ENCODE assay signal across 10 mouse cellular contexts in the genomic region with DNA sequence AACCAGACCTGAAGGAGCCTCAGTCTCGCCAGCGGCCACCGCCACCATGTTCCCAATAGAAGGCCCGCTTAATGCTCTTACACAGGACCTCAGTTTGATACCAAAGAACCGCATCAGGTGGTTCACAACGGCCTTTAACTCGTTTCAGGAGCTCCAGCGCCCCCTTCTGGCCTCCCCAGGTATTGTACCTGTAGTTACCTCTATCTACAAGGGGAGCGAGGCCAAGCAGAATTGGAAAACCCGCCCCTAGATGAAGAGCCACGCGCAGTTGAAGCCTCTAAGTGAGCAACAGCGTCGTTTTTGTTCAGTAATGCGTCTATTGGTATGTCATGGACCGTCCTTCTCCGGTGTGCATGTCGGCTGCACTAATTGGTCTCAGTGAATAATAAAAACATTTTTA. TPM values are rescaled to one million over a fixed set of nuclear protein-coding genes. Genes with fewer than 3 reads are reported as not detected.
A peak's percentile ranks its signal among the peaks of the same experiment; 100 is the strongest.
DNase-seq lines count a peak whose midpoint lies in the region; ATAC-seq and TF ChIP-seq lines count a peak whose summit lies in the region.
"Had no signal": no experiment of that assay in that cellular context is flagged by ENCODE, and none has a peak within 500 bp of the region (broad histone marks: within the 10 kb centered on the region; RNA-seq: fewer than 3 reads in every experiment).

No protein-coding gene starts in this region.

- no peak for ATAC-seq in neural tube, embryonic 15.5 days (ENCODE audit: low FRiP score)
- peak; percentile 47; the same call in 1 of the 2 replicates for ATAC-seq in erythroid progenitor cell, adult 5-6 weeks (replicated peaks; ENCODE audit: low FRiP score, poor library complexity, severe bottlenecking)
- ATAC-seq in hindbrain, embryonic 15.5 days (ENCODE audit: low FRiP score, low read depth): no peak
- no peak for ATAC-seq in liver, embryonic 14.5 days (ENCODE audit: insufficient read depth)

- H3K36me3 ChIP-seq in neural tube, embryonic 15.5 days: no peaks in the 10 kb centered on the region
- H3K36me3 ChIP-seq in hindbrain, embryonic 15.5 days: no peaks in the 10 kb centered on the region
- no peaks in the 10 kb centered on the region for H3K36me3 ChIP-seq in liver, embryonic 14.5 days (replicated peaks; ENCODE audit: control insufficient read depth, insufficient read depth, low read depth)
- H3K36me3 ChIP-seq: stomach, embryonic 15.5 days had no signal

- H3K4me3 ChIP-seq in neural tube, embryonic 15.5 days (replicated peaks): no peak overlapping the region
- no peak overlapping the region for H3K4me3 ChIP-seq in bone marrow, adult 2 months (replicated peaks; ENCODE audit: control insufficient read depth, low read depth, low read length)
- no peak overlapping the region for H3K4me3 ChIP-seq in hindbrain, embryonic 15.5 days
- no peak overlapping the region for H3K4me3 ChIP-seq in liver, embryonic 14.5 days (ENCODE audit: insufficient read depth in 1 of 2, low read depth in 2 of 2, low read length in 2 of 2)
- H3K4me3 ChIP-seq: stomach, embryonic 15.5 days had no signal

- no peak overlapping the region; the same call in 1 of the 2 replicates for H3K4me2 ChIP-seq in neural tube, embryonic 15.5 days
- 0 out of 2 replicates have a peak overlapping the region, but pooled peaks have one; percentile 10 for H3K4me2 ChIP-seq in hindbrain, embryonic 15.5 days
- no peak overlapping the region for H3K4me2 ChIP-seq in liver, embryonic 14.5 days (ENCODE audit: low read depth)
- H3K4me2 ChIP-seq: stomach, embryonic 15.5 days had no signal

- peaks cover 2% of the 10 kb centered on the region for H3K4me1 ChIP-seq in neural tube, embryonic 15.5 days
- H3K4me1 ChIP-seq in bone marrow, adult 2 months (ENCODE audit: control insufficient read depth, insufficient read depth, low read length): no peaks in the 10 kb centered on the region; the same call in 1 of the 2 replicates
- H3K4me1 ChIP-seq in hindbrain, embryonic 15.5 days (replicated peaks): 0 out of 2 replicates have a peak, but pooled peaks cover 5% of the 10 kb centered on the region
- H3K4me1 ChIP-seq in liver, embryonic 14.5 days (replicated peaks; ENCODE audit: control insufficient read depth in 2 of 2, insufficient read depth in 2 of 2, low read length in 1 of 2): no peaks in the 10 kb centered on the region
- H3K4me1 ChIP-seq: stomach, embryonic 15.5 days had no signal

- H3K27me3 ChIP-seq in neural tube, embryonic 15.5 days (replicated peaks): no peaks in the 10 kb centered on the region
- H3K27me3 ChIP-seq in hindbrain, embryonic 15.5 days: no peaks in the 10 kb centered on the region
- H3K27me3 ChIP-seq in liver, embryonic 14.5 days (ENCODE audit: control insufficient read depth, insufficient read depth, low read length): no peaks in the 10 kb centered on the region; the same call in 1 of the 2 replicates
- H3K27me3 ChIP-seq: stomach, embryonic 15.5 days had no signal

- no peak overlapping the region for H3K9ac ChIP-seq in neural tube, embryonic 15.5 days (replicated peaks)
- no peak overlapping the region for H3K9ac ChIP-seq in hindbrain, embryonic 15.5 days
- no peak overlapping the region for H3K9ac ChIP-seq in liver, embryonic 14.5 days (replicated peaks)
- H3K9ac ChIP-seq: stomach, embryonic 15.5 days had no signal

- TF ChIP-seq CTCF in bone marrow, adult 2 months (IDR thresholded peaks at IDR 0.05; ENCODE audit: control insufficient read depth, insufficient read depth, low read length): peak; percentile 68
- TF ChIP-seq CTCF in liver, embryonic 14.5 days (IDR thresholded peaks at IDR 0.05; ENCODE audit: low read depth): peak; percentile 84

- TF ChIP-seq EP300 in liver, embryonic 14.5 days (IDR thresholded peaks at IDR 0.05; ENCODE audit: low read depth): no peak

- TF ChIP-seq POLR2A in bone marrow, adult 2 months (IDR thresholded peaks at IDR 0.05; ENCODE audit: borderline replicate concordance, control insufficient read depth, low read depth, low read length): no peak

- no peaks in the 10 kb centered on the region for H3K9me3 ChIP-seq in neural tube, embryonic 15.5 days (replicated peaks)
- no peaks in the 10 kb centered on the region for H3K9me3 ChIP-seq in hindbrain, embryonic 15.5 days
- no peaks in the 10 kb centered on the region for H3K9me3 ChIP-seq in liver, embryonic 14.5 days (ENCODE audit: control insufficient read depth, low read length)
- H3K9me3 ChIP-seq: stomach, embryonic 15.5 days had no signal

- 10% methylated on average over 18 of the region's 18 CpGs for WGBS in neural tube, embryonic 15.5 days
- 18% methylated on average over 18 of the region's 18 CpGs for WGBS in bone marrow, adult 2 months
- WGBS in hindbrain, embryonic 15.5 days: 15% methylated on average over 18 of the region's 18 CpGs
- 11% methylated on average over 18 of the region's 18 CpGs for WGBS in liver, embryonic 14.5 days (ENCODE audit: insufficient replicate concordance)

- H3K27ac ChIP-seq in neural tube, embryonic 15.5 days (replicated peaks): no peak overlapping the region
- no peak overlapping the region for H3K27ac ChIP-seq in bone marrow, adult 2 months (ENCODE audit: control insufficient read depth, insufficient read depth, low read depth, low read length, poor library complexity)
- no peak overlapping the region for H3K27ac ChIP-seq in hindbrain, embryonic 15.5 days (replicated peaks)
- H3K27ac ChIP-seq in liver, embryonic 14.5 days: no peak overlapping the region
- H3K27ac ChIP-seq: stomach, embryonic 15.5 days had no signal

- DNase-seq in neural tube, embryonic 10.5 days (ENCODE audit: extremely low spot score, low spot score): peak; percentile 86
- peak; percentile 29 to 46 (median 42) for DNase-seq in liver, embryonic 14.5 days (ENCODE audit: low read depth in 3 of 3, low spot score in 3 of 3)
- DNase-seq in right cerebral cortex, postnatal 10 days (ENCODE audit: low spot score in 2 of 2): peak; percentile 68 to 79
- DNase-seq in urinary bladder, postnatal 36 days (ENCODE audit: low spot score in 2 of 2): peak; percentile 46 to 52

RNA-seq across cellular contexts. Expression of gene Olfr279, which starts 12.3 kb away (rescaled TPM):
- polyA plus RNA-seq in neural tube, embryonic 15.5 days (2015; fragmentation: Nextera tagmentation; extraction: Ambion mirVana): not detected in 2 replicates
- polyA plus RNA-seq in bone marrow, adult 2 months (2011; ENCODE audit: insufficient read depth, insufficient read length, low replicate concordance, missing spikeins): 0.29 TPM in 1 of 2 replicates, not detected in the other
- not detected in 2 replicates for total RNA-seq in erythroid progenitor cell, adult 5-6 weeks (2015; ENCODE audit: low replicate concordance)
- total RNA-seq in erythroid progenitor cell, adult 5-6 weeks (2017; ENCODE audit: low replicate concordance): not detected in 2 replicates
- not detected in 2 replicates for polyA plus RNA-seq in hindbrain, embryonic 15.5 days (2015; fragmentation: Nextera tagmentation; extraction: Ambion mirVana)
- not detected in 2 replicates for polyA plus RNA-seq in liver, embryonic 14.5 days (2012; rRNA removed)
- not detected in 2 replicates for polyA plus RNA-seq in liver, embryonic 14.5 days (2014; fragmentation: Nextera tagmentation; extraction: Ambion mirVana)
- polyA plus RNA-seq: heart, embryonic 14.5 days; stomach, embryonic 15.5 days had no signal

RNA-seq across cellular contexts. Expression of gene Lalba, which starts 22.0 kb away (rescaled TPM):
- polyA plus RNA-seq in neural tube, embryonic 15.5 days (2015; fragmentation: Nextera tagmentation; extraction: Ambion mirVana): not detected in 2 replicates
- not detected in 2 replicates for polyA plus RNA-seq in bone marrow, adult 2 months (2011; ENCODE audit: insufficient read depth, insufficient read length, low replicate concordance, missing spikeins)
- not detected in 2 replicates for total RNA-seq in erythroid progenitor cell, adult 5-6 weeks (2015; ENCODE audit: low replicate concordance)
- total RNA-seq in erythroid progenitor cell, adult 5-6 weeks (2017; ENCODE audit: low replicate concordance): not detected in 2 replicates
- polyA plus RNA-seq in hindbrain, embryonic 15.5 days (2015; fragmentation: Nextera tagmentation; extraction: Ambion mirVana): not detected in 2 replicates
- polyA plus RNA-seq in liver, embryonic 14.5 days (2012; rRNA removed): not detected in 2 replicates
- polyA plus RNA-seq in liver, embryonic 14.5 days (2014; fragmentation: Nextera tagmentation; extraction: Ambion mirVana): not detected in 2 replicates
- polyA plus RNA-seq: heart, embryonic 14.5 days; stomach, embryonic 15.5 days had no signal

RNA-seq across cellular contexts. Expression of gene Kansl2, which starts 29.6 kb away (rescaled TPM):
- polyA plus RNA-seq in neural tube, embryonic 15.5 days (2015; fragmentation: Nextera tagmentation; extraction: Ambion mirVana): 102 and 104 TPM in 2 replicates
- polyA plus RNA-seq in bone marrow, adult 2 months (2011; ENCODE audit: insufficient read depth, insufficient read length, low replicate concordance, missing spikeins): 39.2 and 52.3 TPM in 2 replicates
- total RNA-seq in erythroid progenitor cell, adult 5-6 weeks (2015; ENCODE audit: low replicate concordance): 15.5 and 19.7 TPM in 2 replicates
- 11.5 and 18.0 TPM in 2 replicates for total RNA-seq in erythroid progenitor cell, adult 5-6 weeks (2017; ENCODE audit: low replicate concordance)
- 108 TPM in 2 replicates for polyA plus RNA-seq in hindbrain, embryonic 15.5 days (2015; fragmentation: Nextera tagmentation; extraction: Ambion mirVana)
- polyA plus RNA-seq in liver, embryonic 14.5 days (2012; rRNA removed): 17.5 and 21.7 TPM in 2 replicates
- polyA plus RNA-seq in liver, embryonic 14.5 days (2014; fragmentation: Nextera tagmentation; extraction: Ambion mirVana): 31.1 and 35.6 TPM in 2 replicates

RNA-seq across cellular contexts. Expression of gene OR5BS1P, which starts 34.8 kb away (rescaled TPM):
- polyA plus RNA-seq in neural tube, embryonic 15.5 days (2015; fragmentation: Nextera tagmentation; extraction: Ambion mirVana): not detected in 2 replicates
- not detected in 2 replicates for polyA plus RNA-seq in bone marrow, adult 2 months (2011; ENCODE audit: insufficient read depth, insufficient read length, low replicate concordance, missing spikeins)
- total RNA-seq in erythroid progenitor cell, adult 5-6 weeks (2015; ENCODE audit: low replicate concordance): not detected in 2 replicates
- total RNA-seq in erythroid progenitor cell, adult 5-6 weeks (2017; ENCODE audit: low replicate concordance): not detected in 2 replicates
- not detected in 2 replicates for polyA plus RNA-seq in hindbrain, embryonic 15.5 days (2015; fragmentation: Nextera tagmentation; extraction: Ambion mirVana)
- not detected in 2 replicates for polyA plus RNA-seq in liver, embryonic 14.5 days (2012; rRNA removed)
- polyA plus RNA-seq in liver, embryonic 14.5 days (2014; fragmentation: Nextera tagmentation; extraction: Ambion mirVana): not detected in 2 replicates
- polyA plus RNA-seq: heart, embryonic 14.5 days; stomach, embryonic 15.5 days had no signal

RNA-seq across cellular contexts. Expression of gene Olfr281, which starts 52.1 kb away (rescaled TPM):
- not detected in 2 replicates for polyA plus RNA-seq in neural tube, embryonic 15.5 days (2015; fragmentation: Nextera tagmentation; extraction: Ambion mirVana)
- 0.22 TPM in 1 of 2 replicates, not detected in the other for polyA plus RNA-seq in bone marrow, adult 2 months (2011; ENCODE audit: insufficient read depth, insufficient read length, low replicate concordance, missing spikeins)
- total RNA-seq in erythroid progenitor cell, adult 5-6 weeks (2015; ENCODE audit: low replicate concordance): not detected in 2 replicates
- total RNA-seq in erythroid progenitor cell, adult 5-6 weeks (2017; ENCODE audit: low replicate concordance): not detected in 2 replicates
- polyA plus RNA-seq in hindbrain, embryonic 15.5 days (2015; fragmentation: Nextera tagmentation; extraction: Ambion mirVana): not detected in 2 replicates
- not detected in 2 replicates for polyA plus RNA-seq in liver, embryonic 14.5 days (2012; rRNA removed)
- not detected in 2 replicates for polyA plus RNA-seq in liver, embryonic 14.5 days (2014; fragmentation: Nextera tagmentation; extraction: Ambion mirVana)
- polyA plus RNA-seq: heart, embryonic 14.5 days had no signal
